Mouse (Mus musculus): Measurements from ENCODE around the gene Kcnj4. TPM values are rescaled to one million over a fixed set of nuclear protein-coding genes. Genes with fewer than 3 reads are reported as not detected.

Gene Kcnj4
- polyA plus RNA-seq, 1 experiment = not detected

GRCm38 (mm10) chr15:79500110-79500509, 4.9 kb downstream of the Kcnj4 start:
- peaks cover 99% of the 10 kb centered on the region for H3K27me3 ChIP-seq (replicated peaks)
- TF ChIP-seq GATA1 (IDR thresholded peaks at IDR 0.05; ENCODE audit: borderline replicate concordance, low read length) (no peak), FLI1 (IDR thresholded peaks at IDR 0.05; ENCODE audit: low read length) (no peak)
- no peak overlapping the region for H3K4me3 ChIP-seq (replicated peaks)
- H3K4me1 ChIP-seq = peaks cover 9% of the 10 kb centered on the region
- no peaks in the 10 kb centered on the region for H3K9me3 ChIP-seq
- H3K36me3 ChIP-seq (replicated peaks; ENCODE audit: low read length) = no peaks in the 10 kb centered on the region

- peaks cover 3% of the 10 kb centered on the region; the same call in 1 of the 2 replicates for H3K9me3 ChIP-seq
- no peaks in the 10 kb centered on the region for H3K36me3 ChIP-seq (replicated peaks; ENCODE audit: low read length)
- TF ChIP-seq GATA1 (IDR thresholded peaks at IDR 0.05; ENCODE audit: borderline replicate concordance, low read length) = no peak
- no peak for TF ChIP-seq FLI1 (IDR thresholded peaks at IDR 0.05; ENCODE audit: low read length)
- no peaks in the 10 kb centered on the region for H3K4me1 ChIP-seq
- peaks cover 93% of the 10 kb centered on the region for H3K27me3 ChIP-seq (replicated peaks)
- H3K4me3 ChIP-seq (replicated peaks) = no peak overlapping the region
These were observed 11.5 kb downstream of the Kcnj4 start for GRCm38 (mm10) chr15:79493527-79493926.

- H3K4me1 ChIP-seq = no peaks in the 10 kb centered on the region
- no peak for TF ChIP-seq GATA1 (IDR thresholded peaks at IDR 0.05; ENCODE audit: borderline replicate concordance, low read length)
- no peak for TF ChIP-seq FLI1 (IDR thresholded peaks at IDR 0.05; ENCODE audit: low read length)
- no peaks in the 10 kb centered on the region for H3K36me3 ChIP-seq (replicated peaks; ENCODE audit: low read length)
- H3K9me3 ChIP-seq = peaks cover 3% of the 10 kb centered on the region
- H3K4me3 ChIP-seq (replicated peaks) = no peak overlapping the region
- H3K27me3 ChIP-seq (replicated peaks) = peaks cover 84% of the 10 kb centered on the region
These were observed 15.6 kb downstream of the Kcnj4 start for GRCm38 (mm10) chr15:79489463-79489862.

GRCm38 (mm10) chr15:79481181-79481688, 23.8 kb downstream of the Kcnj4 start:
- Histone ChIP-seq H3K4me1 (peaks cover 5% of the 10 kb centered on the region; the same call in 1 of the 2 replicates), H3K4me3 (replicated peaks) (no peak overlapping the region), H3K36me3 (replicated peaks; ENCODE audit: low read length) (no peaks in the 10 kb centered on the region), H3K9me3 (no peaks in the 10 kb centered on the region; the same call in 1 of the 2 replicates), H3K27me3 (replicated peaks) (peaks cover 79% of the 10 kb centered on the region)
- TF ChIP-seq FLI1 (IDR thresholded peaks at IDR 0.05; ENCODE audit: low read length) = no peak
- no peak for TF ChIP-seq GATA1 (IDR thresholded peaks at IDR 0.05; ENCODE audit: borderline replicate concordance, low read length)

- peaks cover 59% of the 10 kb centered on the region for H3K27me3 ChIP-seq (replicated peaks)
- TF ChIP-seq GATA1 (IDR thresholded peaks at IDR 0.05; ENCODE audit: borderline replicate concordance, low read length) (no peak), FLI1 (IDR thresholded peaks at IDR 0.05; ENCODE audit: low read length) (no peak)
- H3K4me3 ChIP-seq (replicated peaks) = no peak overlapping the region
- no peaks in the 10 kb centered on the region for H3K36me3 ChIP-seq (replicated peaks; ENCODE audit: low read length)
- H3K4me1 ChIP-seq = peaks cover 5% of the 10 kb centered on the region; the same call in 1 of the 2 replicates
- peaks cover 14% of the 10 kb centered on the region for H3K9me3 ChIP-seq
These were observed 27.8 kb downstream of the Kcnj4 start for GRCm38 (mm10) chr15:79477227-79477626.

GRCm38 (mm10) chr15:79473638-79474355, 31.2 kb downstream of the Kcnj4 start:
- TF ChIP-seq FLI1 (IDR thresholded peaks at IDR 0.05; ENCODE audit: low read length) (no peak), GATA1 (IDR thresholded peaks at IDR 0.05; ENCODE audit: borderline replicate concordance, low read length) (no peak)
- no peak overlapping the region for H3K4me3 ChIP-seq (replicated peaks)
- peaks cover 4% of the 10 kb centered on the region; the same call in 1 of the 2 replicates for H3K4me1 ChIP-seq
- H3K27me3 ChIP-seq (replicated peaks) = peaks cover 40% of the 10 kb centered on the region
- H3K36me3 ChIP-seq (replicated peaks; ENCODE audit: low read length) = no peaks in the 10 kb centered on the region
- peaks cover 32% of the 10 kb centered on the region for H3K9me3 ChIP-seq

- Histone ChIP-seq H3K4me1 (peaks cover 4% of the 10 kb centered on the region; the same call in 1 of the 2 replicates), H3K4me3 (replicated peaks) (no peak overlapping the region), H3K9me3 (peaks cover 32% of the 10 kb centered on the region), H3K36me3 (replicated peaks; ENCODE audit: low read length) (no peaks in the 10 kb centered on the region), H3K27me3 (replicated peaks) (peaks cover 34% of the 10 kb centered on the region)
- no peak for TF ChIP-seq FLI1 (IDR thresholded peaks at IDR 0.05; ENCODE audit: low read length)
- TF ChIP-seq GATA1 (IDR thresholded peaks at IDR 0.05; ENCODE audit: borderline replicate concordance, low read length) = no peak
These were observed 32.0 kb downstream of the Kcnj4 start for GRCm38 (mm10) chr15:79473042-79473441.

- Histone ChIP-seq H3K36me3 (replicated peaks; ENCODE audit: low read length) (no peaks in the 10 kb centered on the region), H3K27me3 (replicated peaks) (peaks cover 33% of the 10 kb centered on the region), H3K4me3 (replicated peaks) (no peak overlapping the region), H3K9me3 (peaks cover 32% of the 10 kb centered on the region), H3K4me1 (peaks cover 17% of the 10 kb centered on the region)
- TF ChIP-seq FLI1 (IDR thresholded peaks at IDR 0.05; ENCODE audit: low read length) (no peak), GATA1 (IDR thresholded peaks at IDR 0.05; ENCODE audit: borderline replicate concordance, low read length) (no peak)
These were observed 33.9 kb downstream of the Kcnj4 start for GRCm38 (mm10) chr15:79471095-79471494.

- no peak overlapping the region for H3K4me3 ChIP-seq (replicated peaks)
- TF ChIP-seq GATA1 (IDR thresholded peaks at IDR 0.05; ENCODE audit: borderline replicate concordance, low read length) = no peak
- TF ChIP-seq FLI1 (IDR thresholded peaks at IDR 0.05; ENCODE audit: low read length) = no peak
- H3K27me3 ChIP-seq (replicated peaks) = peaks cover 32% of the 10 kb centered on the region
- no peaks in the 10 kb centered on the region for H3K36me3 ChIP-seq (replicated peaks; ENCODE audit: low read length)
- peaks cover 17% of the 10 kb centered on the region for H3K4me1 ChIP-seq
- H3K9me3 ChIP-seq = peaks cover 31% of the 10 kb centered on the region
These were observed 34.5 kb downstream of the Kcnj4 start for GRCm38 (mm10) chr15:79470583-79470982.

GRCm38 (mm10) chr15:79469577-79469976, 35.5 kb downstream of the Kcnj4 start:
- no peaks in the 10 kb centered on the region for H3K36me3 ChIP-seq (replicated peaks; ENCODE audit: low read length)
- TF ChIP-seq GATA1 (IDR thresholded peaks at IDR 0.05; ENCODE audit: borderline replicate concordance, low read length) = no peak
- TF ChIP-seq FLI1 (IDR thresholded peaks at IDR 0.05; ENCODE audit: low read length) = no peak
- peaks cover 25% of the 10 kb centered on the region for H3K27me3 ChIP-seq (replicated peaks)
- H3K9me3 ChIP-seq = peaks cover 26% of the 10 kb centered on the region
- H3K4me3 ChIP-seq (replicated peaks) = no peak overlapping the region
- peaks cover 24% of the 10 kb centered on the region for H3K4me1 ChIP-seq
